In the genomic region with DNA sequence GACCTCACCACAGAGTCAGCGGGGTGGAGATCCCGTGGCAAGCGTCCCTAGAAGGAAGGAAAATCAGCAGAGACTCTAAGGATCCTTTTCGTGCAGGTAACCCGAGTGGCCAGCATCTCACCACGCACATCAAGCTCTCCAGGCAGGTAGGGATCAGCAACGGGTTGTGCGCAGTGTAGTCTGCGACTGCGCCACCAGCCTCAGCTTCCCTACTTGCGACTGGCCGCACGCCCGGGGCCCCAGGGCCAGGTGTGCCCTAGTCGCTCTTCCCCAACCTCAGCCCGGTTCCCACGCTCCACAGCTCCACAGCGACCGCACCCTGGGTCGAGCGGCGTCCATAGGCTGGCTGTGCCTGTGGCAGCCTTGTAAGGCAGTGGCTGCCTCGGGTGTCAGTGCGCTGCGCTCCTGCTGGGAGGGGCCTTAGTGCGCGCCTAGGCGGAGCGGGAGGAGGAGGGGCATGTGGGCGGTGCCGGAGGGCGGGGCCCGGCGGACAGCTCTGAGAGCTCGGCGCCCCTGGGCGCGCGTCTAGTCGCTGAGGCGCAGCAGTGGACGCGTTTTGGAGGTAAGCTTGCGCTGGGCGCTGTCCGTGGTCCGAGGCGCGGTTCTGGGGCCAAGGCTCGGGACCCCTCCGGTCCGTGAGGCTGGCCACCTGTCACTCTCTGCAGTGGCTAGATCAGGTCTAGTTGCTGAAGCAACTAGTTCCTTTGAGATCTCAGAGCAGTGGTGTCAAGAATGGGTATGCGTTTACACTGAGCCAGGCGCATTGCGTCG, we compare ENCODE assay signal across 8 mouse cellular contexts. TPM values are rescaled to one million over a fixed set of nuclear protein-coding genes. Genes with fewer than 3 reads are reported as not detected.
DNase-seq lines count a peak whose midpoint lies in the region; ATAC-seq lines count a peak whose summit lies in the region.

Gene Tppp, plus strand, starts transcription at position 460 of the 771 bp plus-strand sequence.

- peak; percentile 92 for ATAC-seq in megakaryocyte, adult 5-6 weeks (ENCODE audit: poor library complexity, severe bottlenecking)

- DNase-seq in adrenal gland, adult 18-20 months (ENCODE audit: low spot score in 2 of 2) = peak; percentile 95 to 96
- DNase-seq in embryo, embryonic 10.5 days (ENCODE audit: low spot score) = peak; percentile 87
- DNase-seq in gastrocnemius, postnatal 14 days = peak; percentile 93
- DNase-seq in induced T-regulatory cell, adult 2 months (ENCODE audit: low read depth) = peak; percentile 91
- peak; percentile 88 to 95 for DNase-seq in left cerebral cortex, adult 8-10 months (ENCODE audit: low spot score in 2 of 2)
- peak; percentile 97 for DNase-seq in right cerebral cortex, adult 18-20 months
- DNase-seq in urinary bladder, adult 2 months (ENCODE audit: low spot score) = peak; percentile 93

- intact Hi-C loops in gastrocnemius, postnatal 14 days (cut with DNase I; ENCODE audit: low total_unique reads) = no loop called here

RNA-seq across cellular contexts. Expression of gene Tppp, which starts in this region (rescaled TPM):
- 10 to 100 TPM in 1 of 2 experiments, 1 to 10 TPM in 1; 8.5 to 15.4 TPM for total RNA-seq in adrenal gland, adult 18-20 months (2021)
- 1 to 10 TPM; 5.8 to 5.9 TPM for total RNA-seq in gastrocnemius, postnatal 14 days (2021)
- total RNA-seq in left cerebral cortex, adult 8-10 months (2022) = 100 to 1,000 TPM; 315 to 345 (median 329) TPM
- 0.05 and 0.16 TPM in 2 replicates for total RNA-seq in megakaryocyte, adult 5-6 weeks (2015)
- 0.08 and 0.51 TPM in 2 replicates for total RNA-seq in megakaryocyte, adult 5-6 weeks (2017)
- polyA plus RNA-seq in urinary bladder, adult 2 months (2012; rRNA removed) = 21.2 and 26.5 TPM in 2 replicates

Comparison
In these comparisons a context has a peak if more than half of its experiments do, and no peak if none do; other contexts are left out.
1. Peak in every context shown above with its lines: DNase-seq and ATAC-seq.
2. RNA of gene Tppp (total RNA-seq): 315 to 345 TPM in left cerebral cortex, adult 8-10 months; 8.5 to 15.4 TPM in adrenal gland, adult 18-20 months, 5.8 to 5.9 TPM in gastrocnemius, postnatal 14 days and 0.05 to 0.51 TPM in megakaryocyte, adult 5-6 weeks; every median in the first group is over 10 times any median in the second.
3. Peak in ATAC-seq in megakaryocyte, adult 5-6 weeks; RNA of the gene not detected or under 1 TPM.